In the genomic region with DNA sequence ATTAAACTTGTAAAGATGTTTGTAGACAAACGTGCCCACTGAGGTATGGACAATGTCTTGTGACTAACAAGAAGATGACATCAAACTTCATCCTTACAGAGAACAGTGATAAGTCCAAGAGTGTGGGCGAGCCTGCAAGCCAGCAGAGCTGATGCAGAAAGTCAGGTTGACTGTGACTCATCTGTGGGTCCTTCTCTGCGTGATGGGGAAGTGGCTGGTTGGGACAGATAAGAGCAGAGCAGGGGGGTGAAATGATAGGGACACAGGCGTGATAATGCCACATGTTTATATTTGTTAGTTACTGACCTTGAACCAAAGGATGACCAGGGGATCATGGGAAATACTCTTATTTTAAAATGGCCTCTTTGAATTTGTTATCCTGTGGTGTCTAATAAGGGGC, we compare ENCODE assay signal across 13 mouse cellular contexts. TPM values are rescaled to one million over a fixed set of nuclear protein-coding genes. Genes with fewer than 3 reads are reported as not detected.
A peak's percentile ranks its signal among the peaks of the same experiment; 100 is the strongest.
DNase-seq lines count a peak whose midpoint lies in the region; ATAC-seq and TF ChIP-seq lines count a peak whose summit lies in the region.
"Had no signal": no experiment of that assay in that cellular context is flagged by ENCODE, and none has a peak within 500 bp of the region (broad histone marks: within the 10 kb centered on the region; RNA-seq: fewer than 3 reads in every experiment).

No protein-coding gene starts in this region.

- H3K9ac ChIP-seq in heart, embryonic 16.5 days (ENCODE audit: low read length): no peak overlapping the region
- no peak overlapping the region for H3K9ac ChIP-seq in heart, postnatal 0 days (replicated peaks; ENCODE audit: low read depth, low read length)
- H3K9ac ChIP-seq: neural tube, embryonic 12.5 days had no signal

- no peak overlapping the region for H3K4me3 ChIP-seq in heart, embryonic 16.5 days (ENCODE audit: low read length)
- H3K4me3 ChIP-seq in heart, postnatal 0 days (ENCODE audit: low read depth, low read length): no peak overlapping the region
- H3K4me3 ChIP-seq: neural tube, embryonic 12.5 days had no signal

- TF ChIP-seq CTCF in heart, postnatal 0 days (IDR thresholded peaks at IDR 0.05; ENCODE audit: low read depth): no peak

- H3K27ac ChIP-seq in heart, embryonic 16.5 days (ENCODE audit: low read length): no peak overlapping the region
- peak overlapping the region; percentile 74 for H3K27ac ChIP-seq in heart, postnatal 0 days (ENCODE audit: low read depth)
- H3K27ac ChIP-seq: macrophage; neural tube, embryonic 12.5 days had no signal

- H3K36me3 ChIP-seq in heart, embryonic 16.5 days (ENCODE audit: control insufficient read depth, insufficient read depth): no peaks in the 10 kb centered on the region
- H3K36me3 ChIP-seq in heart, postnatal 0 days (replicated peaks; ENCODE audit: control insufficient read depth, insufficient read depth, low read length): no peaks in the 10 kb centered on the region
- H3K36me3 ChIP-seq: neural tube, embryonic 12.5 days had no signal

- 0 out of 2 replicates have a peak, but pooled peaks have one; percentile 11 for TF ChIP-seq EP300 in heart, postnatal 0 days (IDR thresholded peaks at IDR 0.05; ENCODE audit: low read depth)

- no peaks in the 10 kb centered on the region for H3K27me3 ChIP-seq in heart, embryonic 16.5 days (ENCODE audit: control insufficient read depth, insufficient read depth, low read length)
- H3K27me3 ChIP-seq in heart, postnatal 0 days (ENCODE audit: control insufficient read depth, insufficient read depth, low read length): no peaks in the 10 kb centered on the region
- H3K27me3 ChIP-seq: neural tube, embryonic 12.5 days had no signal

- no peaks in the 10 kb centered on the region for H3K4me1 ChIP-seq in heart, embryonic 16.5 days (ENCODE audit: control insufficient read depth, insufficient read depth, low read length)
- no peaks in the 10 kb centered on the region for H3K4me1 ChIP-seq in heart, postnatal 0 days (ENCODE audit: control insufficient read depth, insufficient read depth)
- H3K4me1 ChIP-seq: neural tube, embryonic 12.5 days had no signal

- no peak overlapping the region for H3K4me2 ChIP-seq in heart, embryonic 16.5 days (ENCODE audit: low read depth, low read length)
- no peak overlapping the region for H3K4me2 ChIP-seq in heart, postnatal 0 days (ENCODE audit: low read depth, low read length)
- H3K4me2 ChIP-seq: neural tube, embryonic 12.5 days had no signal

- DNase-seq in heart, adult 11 months: no peak
- peak; percentile 59 for DNase-seq in brain, adult 2 months (ENCODE audit: low read depth, low spot score)
- peak; percentile 30 for DNase-seq in heart, postnatal 0 days (ENCODE audit: low spot score)
- no peak for DNase-seq in natural killer cell, adult 2 months (ENCODE audit: low spot score in 2 of 2)
- DNase-seq in adrenal gland, adult 2 months: no peak
- DNase-seq in left cerebral cortex, adult 11 months (ENCODE audit: low spot score): no peak
- DNase-seq: adrenal gland, adult 8-10 months; cerebellum, postnatal 10 days; left cerebral cortex, postnatal 4 days had no signal

- WGBS in heart, embryonic 16.5 days: 23% methylated on average over 4 of the region's 4 CpGs
- WGBS in heart, postnatal 0 days: 13% methylated on average over 4 of the region's 4 CpGs

- H3K9me3 ChIP-seq in heart, embryonic 16.5 days (replicated peaks; ENCODE audit: control insufficient read depth, low read length): peaks cover 5% of the 10 kb centered on the region
- H3K9me3 ChIP-seq in heart, postnatal 0 days (replicated peaks; ENCODE audit: control insufficient read depth, low read length): no peaks in the 10 kb centered on the region
- H3K9me3 ChIP-seq: neural tube, embryonic 12.5 days had no signal

- 0 out of 2 replicates have a peak, but pooled peaks have one; percentile 45 for ATAC-seq in heart, embryonic 16.5 days (replicated peaks; ENCODE audit: extremely low read depth, insufficient read depth, low FRiP score)
- peak; percentile 74 for ATAC-seq in heart, postnatal 0 days (ENCODE audit: insufficient read depth, low read depth)
- peak; percentile 79 for ATAC-seq in megakaryocyte-erythroid progenitor cell, adult 5-6 weeks (replicated peaks; ENCODE audit: low FRiP score, low TSS enrichment, poor library complexity, severe bottlenecking)

RNA-seq across cellular contexts. Expression of gene Ncf4, which starts 23.3 kb away (rescaled TPM):
- 4.9 and 5.3 TPM in 2 replicates for polyA plus RNA-seq in heart, embryonic 16.5 days (2015; fragmentation: Nextera tagmentation; extraction: Ambion mirVana)
- 1.3 and 2.3 TPM in 2 replicates for total RNA-seq in heart, postnatal 0 days (2014; rRNA removed; ENCODE audit: low replicate concordance)
- 1.5 and 2.2 TPM in 2 replicates for polyA plus RNA-seq in heart, postnatal 0 days (2015; fragmentation: Nextera tagmentation; extraction: Ambion mirVana)
- total RNA-seq in megakaryocyte-erythroid progenitor cell, adult 5-6 weeks (2014; fragmentation: Nextera tagmentation): 2.9 and 6.6 TPM in 2 replicates
- 4.8 TPM in 2 replicates for total RNA-seq in megakaryocyte-erythroid progenitor cell, adult 5-6 weeks (2017)
- total RNA-seq in adrenal gland, adult 2 months (2021): 1 to 10 TPM; 2.9 to 4.5 TPM
- polyA plus RNA-seq in adrenal gland, adult 2 months (2012; rRNA removed): 2.0 and 2.9 TPM in 2 replicates

RNA-seq across cellular contexts. Expression of gene Csf2rb2, which starts 37.7 kb away (rescaled TPM):
- polyA plus RNA-seq in heart, embryonic 16.5 days (2015; fragmentation: Nextera tagmentation; extraction: Ambion mirVana): 0.43 and 0.44 TPM in 2 replicates
- 0.50 and 6.0 TPM in 2 replicates for total RNA-seq in heart, postnatal 0 days (2014; rRNA removed; ENCODE audit: low replicate concordance)
- polyA plus RNA-seq in heart, postnatal 0 days (2015; fragmentation: Nextera tagmentation; extraction: Ambion mirVana): 0.19 and 0.23 TPM in 2 replicates
- 2.4 TPM in 1 of 2 replicates, not detected in the other for total RNA-seq in megakaryocyte-erythroid progenitor cell, adult 5-6 weeks (2014; fragmentation: Nextera tagmentation)
- total RNA-seq in megakaryocyte-erythroid progenitor cell, adult 5-6 weeks (2017): 0.30 TPM in 1 of 2 replicates, not detected in the other
- 1 to 10 TPM; 1.1 to 1.2 TPM for total RNA-seq in adrenal gland, adult 2 months (2021)
- 1.2 and 2.2 TPM in 2 replicates for polyA plus RNA-seq in adrenal gland, adult 2 months (2012; rRNA removed)

RNA-seq across cellular contexts. Expression of gene Csf2rb, which starts 57.7 kb away (rescaled TPM):
- polyA plus RNA-seq in heart, embryonic 16.5 days (2015; fragmentation: Nextera tagmentation; extraction: Ambion mirVana): 1.4 and 2.3 TPM in 2 replicates
- total RNA-seq in heart, postnatal 0 days (2014; rRNA removed; ENCODE audit: low replicate concordance): 3.5 and 3.7 TPM in 2 replicates
- polyA plus RNA-seq in heart, postnatal 0 days (2015; fragmentation: Nextera tagmentation; extraction: Ambion mirVana): 0.77 and 0.79 TPM in 2 replicates
- 0.11 and 2.9 TPM in 2 replicates for total RNA-seq in megakaryocyte-erythroid progenitor cell, adult 5-6 weeks (2014; fragmentation: Nextera tagmentation)
- total RNA-seq in megakaryocyte-erythroid progenitor cell, adult 5-6 weeks (2017): 0.33 and 1.7 TPM in 2 replicates
- 10 to 100 TPM in 1 of 2 experiments, 1 to 10 TPM in 1; 4.6 to 13.8 TPM for total RNA-seq in adrenal gland, adult 2 months (2021)
- 8.9 and 9.3 TPM in 2 replicates for polyA plus RNA-seq in adrenal gland, adult 2 months (2012; rRNA removed)

Comparison
In these comparisons a context has a peak if more than half of its experiments do, and no peak if none do; other contexts are left out.
1. DNase-seq: peak in brain, adult 2 months (single experiment) and heart, postnatal 0 days (single experiment); none in heart, adult 11 months (single experiment), natural killer cell, adult 2 months (0 of 2), adrenal gland, adult 2 months (single experiment) and left cerebral cortex, adult 11 months (single experiment).
2. Peak in every context shown above with its lines, with median percentiles within 50 percentile points of each other: ATAC-seq.